Mouse (Mus musculus) frontal cortex, adult 2 months (tissue): ENCODE data around the gene Mdfic. TPM values are rescaled to one million over a fixed set of nuclear protein-coding genes. Genes with fewer than 3 reads are reported as not detected.

Experiments
- DNase-seq, 2 experiments: peaks; one replicate each; pipeline ENCODE4 v3.0.0; 2022; ENCODE audit warnings: low spot score in 1 of 2; ENCODE audit errors: extremely low spot score in 1 of 2
- polyA plus RNA-seq: library from polyadenylated mRNA; depleted of rRNA; stranded (reverse); fragments of >200 nt; gene quantifications from 2 replicates; pipeline ENCODE4 v1.2.3, GENCODE M21; 2012

The Mdfic gene
- polyA plus RNA-seq, 1 experiment = 3.6 TPM

DNA sequence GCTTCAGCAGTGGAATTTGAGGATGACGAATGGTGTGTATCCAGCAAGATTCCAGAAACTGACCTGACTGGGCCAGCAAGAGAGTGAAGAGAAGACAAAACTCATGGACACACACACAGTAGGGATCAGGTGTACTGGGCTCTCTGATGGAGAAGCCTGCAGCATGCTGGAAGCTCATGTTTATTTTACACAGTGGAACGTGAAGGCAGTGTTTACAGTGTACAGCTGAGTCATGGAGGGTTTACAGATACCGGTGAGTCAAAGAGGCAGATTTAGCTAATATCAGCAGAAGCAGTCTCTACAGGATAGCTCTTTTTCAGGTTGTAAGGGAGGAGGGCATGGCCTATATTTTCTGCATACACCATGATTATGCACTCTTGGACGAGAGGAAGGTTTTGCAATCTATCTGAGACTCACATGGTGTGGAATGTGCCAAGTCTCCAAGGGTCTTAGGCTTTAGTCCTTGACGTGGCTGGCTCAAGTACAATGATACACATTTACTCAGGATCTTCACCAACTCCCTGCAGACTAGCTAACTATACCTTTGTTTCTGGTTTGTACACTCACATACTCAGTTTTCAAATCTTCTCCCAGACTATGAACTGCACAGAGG, 18.0 kb downstream of the Mdfic start:
- DNase-seq = no peak

DNA sequence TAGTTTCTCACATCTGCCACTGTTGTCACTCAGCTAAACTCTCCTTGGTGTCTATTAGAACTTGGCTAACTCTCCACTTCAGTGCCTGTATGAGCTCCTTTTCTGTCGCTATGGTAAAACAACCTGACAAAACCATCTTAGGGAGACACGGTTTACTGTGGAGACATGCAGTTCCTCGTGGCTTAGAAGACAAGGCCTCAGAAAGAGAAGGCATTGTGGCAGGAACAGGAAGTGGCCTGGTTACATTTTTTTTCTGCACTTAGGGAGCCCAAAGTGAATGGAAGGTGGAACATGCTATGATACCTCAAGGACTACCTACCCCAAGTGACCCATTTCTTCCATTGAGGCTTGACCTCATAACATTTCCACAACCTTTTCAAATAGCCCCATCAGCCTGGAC, 18.7 kb downstream of the Mdfic start:
- DNase-seq = no peak

DNA sequence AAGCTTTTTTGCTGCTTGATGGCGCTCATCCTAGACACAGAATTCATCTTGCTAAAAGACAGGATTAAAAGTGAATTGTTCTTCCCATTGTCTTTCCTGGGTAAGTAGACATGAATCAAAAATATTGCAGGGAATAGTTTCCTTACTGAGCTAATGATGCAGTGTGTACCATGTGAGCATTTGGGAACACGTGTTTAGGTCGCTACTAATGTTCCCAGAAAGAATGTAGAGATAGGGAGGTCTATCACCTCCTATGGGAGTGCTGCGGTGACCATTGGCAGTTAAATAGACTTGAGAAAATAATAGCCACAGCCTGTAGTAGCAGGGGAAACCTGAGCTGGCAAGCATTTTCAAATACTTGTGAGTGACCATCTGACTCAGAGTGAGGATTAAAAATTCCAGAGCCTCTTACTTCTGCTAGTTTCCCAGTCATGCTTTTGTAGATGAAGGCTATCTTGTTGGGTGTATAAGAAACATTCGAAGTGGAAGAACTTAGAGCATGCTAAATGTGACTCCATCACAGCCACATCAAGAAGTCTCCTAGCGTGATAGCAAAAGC, 22.2 kb downstream of the Mdfic start:
- no peak for DNase-seq

DNA sequence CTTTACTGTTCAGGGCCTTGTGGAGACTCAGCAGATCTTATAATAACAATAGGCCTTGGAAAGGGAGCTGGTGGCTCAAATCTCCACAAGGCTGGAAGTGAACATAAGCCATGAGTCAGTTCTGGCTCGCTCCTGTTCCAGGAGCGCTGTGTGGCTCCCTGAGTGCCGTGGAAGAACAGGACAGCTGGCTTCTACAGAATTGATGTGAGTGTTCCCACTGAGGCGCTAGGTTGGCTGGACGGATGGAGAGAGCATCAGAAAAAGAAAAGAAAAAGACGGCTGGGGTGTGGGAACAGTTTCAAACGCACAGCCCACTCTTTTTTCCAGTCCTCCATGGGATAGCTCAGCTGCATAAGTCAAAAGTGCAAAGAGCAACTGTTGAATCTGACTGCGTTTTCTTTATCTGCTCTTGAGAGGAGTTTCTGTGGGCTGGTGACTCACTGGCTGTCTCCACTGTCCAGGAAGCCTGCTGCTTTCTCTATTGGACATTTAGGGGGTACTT, 22.9 kb downstream of the Mdfic start:
- peak in 1 of 2 experiments; percentile 22 for DNase-seq

DNA sequence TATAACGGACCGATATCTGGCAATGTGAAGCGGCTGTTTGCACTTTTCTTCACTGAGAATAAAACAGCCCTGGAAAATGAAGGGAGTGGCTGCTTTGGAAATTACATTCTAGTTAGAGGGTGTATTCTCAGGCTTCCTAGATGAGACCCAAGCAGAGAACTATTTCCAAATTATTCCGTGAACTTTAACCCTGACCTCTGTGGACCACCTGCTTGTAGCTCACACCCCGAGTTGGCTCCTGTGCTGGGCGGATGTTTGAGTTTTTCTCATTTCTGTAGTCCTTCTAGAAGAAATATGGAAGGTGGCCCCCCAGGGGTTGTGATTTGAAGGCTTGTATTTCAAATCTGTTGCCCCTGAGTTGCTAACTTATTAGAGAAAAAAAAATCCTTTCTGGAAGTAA, 23.3 kb downstream of the Mdfic start:
- no peak for DNase-seq

DNA sequence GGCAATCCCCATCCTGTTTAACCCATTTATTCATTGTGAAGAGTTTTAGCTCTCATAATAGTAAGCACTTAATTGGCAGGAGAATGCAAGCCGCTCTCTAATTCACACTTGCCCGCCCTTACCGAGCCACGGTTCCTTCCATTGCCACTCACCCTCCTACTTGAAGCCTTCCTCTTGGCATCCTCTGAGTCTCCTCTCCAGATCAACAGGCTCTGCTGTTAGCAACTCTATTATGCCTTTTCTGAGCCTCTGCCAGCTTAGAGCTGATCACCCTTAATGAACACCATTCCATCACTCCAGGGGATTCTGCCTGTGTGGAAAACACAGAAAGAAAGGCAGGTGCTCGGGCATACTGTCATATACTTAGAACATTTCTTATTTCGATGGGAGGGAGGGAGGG, 24.9 kb downstream of the Mdfic start:
- DNase-seq = no peak

DNA sequence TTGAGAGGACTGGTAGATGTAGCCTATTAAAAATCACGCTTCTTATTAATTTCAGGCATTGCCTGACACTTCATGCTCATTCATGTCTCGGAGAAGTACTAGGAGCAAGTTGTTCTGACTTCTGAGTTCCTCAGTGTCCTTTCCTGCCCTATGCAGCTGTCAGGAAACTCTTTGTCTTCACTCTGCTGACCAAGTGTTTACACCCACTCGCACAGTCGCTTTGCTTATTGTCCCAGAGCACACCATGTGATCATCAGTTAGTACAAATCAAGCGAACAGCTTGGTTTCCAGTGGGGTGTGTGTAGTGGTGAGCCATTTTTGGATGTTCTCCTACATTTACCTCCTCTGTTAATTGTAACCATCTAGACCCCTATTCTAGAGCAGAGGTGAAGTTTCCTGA, 25.4 kb downstream of the Mdfic start:
- no peak for DNase-seq

DNA sequence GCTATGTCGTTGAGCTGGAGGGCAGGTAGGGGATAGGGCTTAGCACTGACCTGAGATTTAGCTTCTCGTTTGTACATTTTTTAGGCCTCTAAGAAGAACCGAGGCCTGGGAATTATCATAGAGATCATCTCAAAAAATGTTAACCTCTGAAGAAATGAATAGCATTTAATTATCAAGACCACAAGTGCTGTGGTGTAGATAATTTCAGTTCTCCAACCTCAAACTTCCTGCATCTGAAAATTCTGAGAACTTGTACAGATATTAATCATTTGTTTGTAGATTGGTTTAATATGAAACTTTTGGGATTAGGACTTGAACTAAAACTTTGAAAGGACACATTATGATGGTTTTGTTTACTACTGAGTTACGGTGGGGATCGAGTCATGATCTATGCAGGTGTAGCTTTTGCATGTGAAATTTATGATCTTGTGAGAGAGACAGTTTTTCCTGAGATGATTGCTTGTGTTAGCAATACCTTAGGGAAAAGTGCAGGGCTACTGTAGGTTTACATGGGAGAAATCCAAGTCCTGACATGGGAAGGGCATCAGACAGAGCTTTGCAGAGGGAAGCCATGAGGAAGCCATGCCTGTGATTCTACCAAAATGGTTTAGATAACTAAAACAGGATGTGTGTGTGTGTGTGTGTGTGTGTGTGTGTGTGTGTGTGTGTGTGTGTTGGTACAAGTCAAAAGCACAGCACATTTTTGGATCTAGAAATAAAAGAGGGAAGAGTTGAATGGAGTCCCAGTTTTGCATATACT, 27.1 kb downstream of the Mdfic start:
- no peak for DNase-seq

DNA sequence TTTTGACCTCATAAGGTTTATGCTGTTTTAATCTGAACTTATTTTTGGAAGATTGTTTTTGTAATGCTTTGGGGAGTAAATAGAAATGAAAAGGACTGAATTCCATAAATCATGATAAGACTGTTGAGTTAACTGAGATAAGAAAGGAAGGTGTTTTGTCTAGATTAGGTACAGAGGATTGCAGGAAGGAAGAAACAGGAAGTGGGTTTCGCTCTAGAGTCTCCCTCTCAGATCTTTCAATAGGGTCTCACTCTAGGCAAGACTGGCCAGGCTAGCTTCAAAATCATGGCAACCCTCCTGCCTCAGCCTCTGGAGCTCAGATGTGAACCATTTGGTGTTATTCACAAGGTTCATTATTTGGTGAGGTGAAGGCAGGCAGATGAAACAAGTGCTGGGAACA, 27.8 kb downstream of the Mdfic start:
- DNase-seq = no peak

DNA sequence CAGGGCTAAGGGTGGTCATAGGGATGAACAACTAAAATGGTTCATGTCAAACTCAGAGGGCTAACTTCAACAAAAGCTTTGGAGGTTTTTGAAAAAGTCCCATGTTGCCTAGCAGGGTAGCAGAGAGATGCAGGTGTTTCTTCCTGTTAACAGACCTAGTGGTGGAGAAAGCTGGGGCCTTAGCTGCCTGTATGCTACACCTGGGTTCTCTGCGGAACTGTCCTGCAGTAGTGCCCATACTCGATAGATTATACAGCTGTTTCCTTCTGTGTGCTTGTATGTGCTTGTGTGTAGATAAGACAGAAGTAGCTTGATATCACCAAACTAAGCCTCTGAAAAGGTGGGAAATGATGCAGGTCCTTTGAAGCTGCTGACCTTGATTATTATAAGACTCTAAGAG, 28.5 kb downstream of the Mdfic start:
- DNase-seq = no peak

DNA sequence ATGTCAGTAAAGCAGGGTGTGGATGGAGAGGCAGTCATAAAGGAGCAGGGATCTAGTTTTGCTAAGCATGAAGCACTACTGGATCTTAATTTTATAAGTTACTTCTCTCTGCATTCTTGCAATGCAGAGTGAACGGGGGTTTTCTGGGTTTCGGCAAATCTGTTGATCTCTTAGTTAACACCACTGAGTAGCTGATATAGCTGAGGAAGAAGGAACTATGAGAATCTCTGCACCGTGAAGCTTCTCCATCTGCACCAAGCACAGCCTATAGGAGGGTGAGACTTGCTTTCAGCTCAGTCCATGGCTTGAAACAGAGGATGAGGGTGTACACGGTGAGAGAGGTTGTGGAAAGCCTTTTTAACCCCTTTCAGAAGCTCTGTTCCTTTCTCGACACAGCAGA, 29.6 kb downstream of the Mdfic start:
- no peak for DNase-seq

DNA sequence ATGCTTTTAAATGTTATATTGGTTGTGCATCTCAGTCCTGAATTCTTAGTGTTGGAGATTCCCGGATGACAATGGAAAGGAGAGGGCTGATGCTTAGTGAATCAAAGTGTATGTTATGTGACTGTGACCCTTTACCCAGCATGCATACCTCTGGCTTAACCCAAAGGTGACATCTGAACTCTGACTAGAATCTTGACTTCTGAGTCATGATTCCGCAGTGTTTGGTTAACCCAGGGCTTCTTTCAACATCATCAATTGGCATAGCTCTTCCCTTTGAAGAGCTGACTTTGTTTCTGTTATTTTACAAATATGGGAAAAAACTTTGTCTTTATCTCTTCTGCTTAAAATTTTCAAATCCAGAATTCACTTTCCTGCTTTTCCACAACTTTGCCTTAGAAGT, 30.9 kb downstream of the Mdfic start:
- no peak for DNase-seq

DNA sequence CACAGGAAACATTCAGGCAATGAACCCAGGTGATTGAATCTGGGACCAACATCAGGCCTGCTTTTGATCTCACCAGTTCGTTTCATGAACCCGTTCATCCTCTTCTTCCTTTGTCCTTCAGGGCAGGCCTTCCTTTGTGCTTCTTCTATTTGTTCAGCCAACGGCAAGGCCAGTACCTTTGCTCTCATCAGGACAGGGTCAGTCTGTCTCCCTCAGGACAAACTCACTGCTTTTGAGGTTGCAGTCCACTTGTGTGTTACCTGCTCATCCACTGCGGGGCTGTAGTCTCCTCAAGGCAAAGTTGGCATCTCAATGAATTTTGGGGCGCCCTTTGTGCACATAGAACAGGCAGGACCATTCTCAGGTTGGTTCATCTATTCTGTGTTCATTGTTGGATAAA, 31.7 kb downstream of the Mdfic start:
- no peak for DNase-seq

DNA sequence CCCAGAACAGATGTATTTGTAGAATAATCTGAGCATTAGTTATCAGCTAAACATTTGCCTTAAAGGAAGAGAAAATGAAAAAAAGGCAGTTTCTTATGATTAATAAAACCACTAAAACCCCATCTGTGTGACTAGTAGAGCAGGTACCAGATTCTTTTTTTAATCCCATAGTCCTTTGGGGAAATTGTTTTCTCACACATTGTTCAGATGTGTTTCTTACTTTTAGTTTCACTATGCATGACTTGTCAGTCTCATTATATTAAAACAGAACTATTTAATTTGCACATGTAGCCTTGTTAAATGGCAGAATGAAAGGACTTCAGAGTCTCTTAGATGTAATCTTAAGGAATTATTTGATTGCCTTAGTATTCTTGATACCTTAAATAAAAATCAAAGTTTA, 32.7 kb downstream of the Mdfic start:
- no peak for DNase-seq

DNA sequence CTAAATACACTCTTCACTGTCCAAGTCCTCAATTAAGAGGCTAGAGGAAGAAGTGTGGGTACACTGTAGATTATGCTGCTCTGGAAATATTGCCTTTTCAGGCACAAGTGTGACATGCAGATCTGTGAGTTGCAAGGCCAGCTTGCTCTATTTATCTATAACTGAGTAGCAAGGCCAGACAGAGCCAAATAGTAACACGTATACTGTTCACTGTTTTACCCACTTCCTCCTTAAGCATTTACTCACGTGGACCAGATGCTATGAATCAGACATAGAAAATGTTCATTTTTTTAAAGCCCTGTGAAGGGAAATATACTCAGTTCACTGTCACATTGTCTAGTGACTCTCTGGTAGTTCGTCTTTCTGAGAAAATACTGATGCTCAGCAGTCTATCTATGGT, 37.9 kb downstream of the Mdfic start:
- DNase-seq = no peak

DNA sequence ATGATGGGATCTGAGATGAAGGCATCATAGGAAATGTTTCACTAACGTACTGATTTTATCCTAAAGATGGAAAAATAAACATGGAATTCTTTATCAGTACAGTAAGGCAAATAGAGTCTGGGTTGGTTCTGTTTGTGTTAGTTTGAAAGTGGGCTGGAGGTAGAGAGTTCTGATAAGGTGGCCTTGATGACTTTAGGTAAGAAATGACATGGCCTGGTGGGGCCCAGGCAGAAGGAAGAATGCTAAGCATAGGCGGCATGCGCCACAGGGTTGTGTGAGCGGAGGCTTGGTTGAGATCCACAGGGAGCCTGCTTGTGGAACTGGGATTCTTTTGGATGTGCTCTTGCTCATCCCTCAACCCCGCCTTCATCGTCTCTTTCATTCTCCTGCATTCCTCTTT, 40.3 kb downstream of the Mdfic start:
- no peak for DNase-seq

DNA sequence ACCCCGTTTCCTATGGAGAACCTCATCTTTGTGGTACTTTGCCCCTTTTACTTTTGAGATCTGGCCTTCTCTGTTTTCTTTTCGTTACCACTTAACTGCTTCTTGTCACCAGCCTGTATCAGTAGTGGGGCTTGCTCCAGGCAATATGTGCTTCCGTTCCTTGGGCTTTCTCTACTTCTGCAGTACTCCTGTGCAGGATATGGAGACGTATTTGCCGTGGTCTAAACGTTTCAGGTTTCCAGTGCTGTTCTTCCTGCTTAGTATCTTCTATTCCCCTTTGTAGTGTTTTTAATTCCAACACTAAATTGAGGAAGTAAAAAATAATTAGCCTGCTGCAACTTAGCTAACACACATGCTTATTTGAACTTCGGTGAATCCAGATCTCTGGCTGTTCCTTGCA, 43.6 kb downstream of the Mdfic start:
- no peak for DNase-seq

DNA sequence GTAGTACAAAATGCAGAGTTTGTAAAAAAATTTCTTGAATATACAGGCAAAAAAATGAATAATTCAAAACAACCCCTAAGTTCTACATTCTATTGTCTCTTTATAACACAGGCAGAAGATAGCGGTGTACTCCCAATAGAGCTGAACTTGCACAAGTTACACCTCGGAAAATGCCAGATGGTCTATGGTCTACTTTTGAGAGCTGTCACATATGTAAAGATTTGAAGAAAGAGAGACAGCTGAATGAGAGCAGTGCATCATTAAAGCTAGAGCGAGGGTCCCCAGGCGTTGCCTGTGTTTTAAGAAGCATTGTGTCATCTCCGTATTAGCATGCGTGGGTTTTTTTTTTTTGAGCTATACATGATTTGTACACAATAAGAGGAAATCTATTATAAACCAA, 47.0 kb downstream of the Mdfic start:
- DNase-seq = no peak

DNA sequence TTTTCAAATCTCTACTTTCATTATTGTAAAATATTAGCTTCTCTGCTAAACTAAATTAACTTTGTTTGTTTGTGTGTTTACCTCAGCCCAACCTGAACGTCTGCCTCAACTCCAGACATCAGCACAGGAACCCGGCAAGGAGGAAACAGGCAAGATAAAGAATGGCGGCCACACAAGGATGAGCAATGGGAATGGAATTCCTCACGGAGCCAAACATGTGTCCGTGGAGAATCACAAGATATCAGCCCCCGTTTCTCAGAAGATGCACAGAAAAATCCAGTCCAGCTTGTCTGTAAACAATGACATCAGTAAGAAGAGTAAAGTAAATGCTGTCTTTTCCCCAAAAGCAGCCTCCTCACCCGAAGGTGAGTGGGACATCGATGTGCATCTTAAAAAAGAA, 49.7 kb downstream of the Mdfic start:
- no peak for DNase-seq

DNA sequence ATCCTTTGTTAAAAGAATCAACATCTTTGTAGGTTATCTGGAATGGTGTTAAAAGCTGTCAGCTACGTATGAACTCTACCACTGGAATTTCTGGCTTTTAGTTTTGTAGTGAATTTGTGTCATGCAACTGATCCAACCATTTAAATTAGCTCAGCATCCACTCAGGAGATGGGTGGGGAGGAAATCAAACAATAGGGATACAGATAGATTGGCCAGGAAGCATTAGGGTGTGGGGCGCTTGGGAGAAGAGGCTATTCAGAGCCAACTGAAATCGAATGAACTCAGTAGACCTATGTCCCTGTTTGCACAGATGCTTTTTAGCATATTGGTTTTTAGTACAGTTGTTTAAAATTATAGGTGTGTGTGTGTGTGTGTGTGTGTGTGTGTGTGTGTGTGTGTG, 56.6 kb downstream of the Mdfic start:
- no peak for DNase-seq

DNA sequence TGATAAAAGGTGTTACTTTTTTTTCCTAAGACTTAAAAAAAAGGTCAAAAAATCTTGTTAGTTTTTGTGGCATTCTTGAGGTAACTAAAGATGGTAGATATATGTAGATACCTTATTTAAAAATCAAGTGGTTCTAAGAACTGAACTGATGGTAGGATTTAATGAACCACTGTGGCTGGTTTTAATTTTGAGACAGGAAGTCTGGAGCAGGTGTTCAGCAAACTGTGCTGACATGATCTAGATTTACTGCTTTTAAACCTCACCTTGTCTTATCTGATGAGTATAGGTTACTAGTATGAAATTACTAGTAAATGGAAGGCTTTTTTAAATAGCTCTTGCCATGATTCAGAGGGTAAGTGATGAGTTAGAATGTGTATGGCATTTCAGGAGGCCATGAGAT, 59.7 kb downstream of the Mdfic start:
- no peak for DNase-seq

DNA sequence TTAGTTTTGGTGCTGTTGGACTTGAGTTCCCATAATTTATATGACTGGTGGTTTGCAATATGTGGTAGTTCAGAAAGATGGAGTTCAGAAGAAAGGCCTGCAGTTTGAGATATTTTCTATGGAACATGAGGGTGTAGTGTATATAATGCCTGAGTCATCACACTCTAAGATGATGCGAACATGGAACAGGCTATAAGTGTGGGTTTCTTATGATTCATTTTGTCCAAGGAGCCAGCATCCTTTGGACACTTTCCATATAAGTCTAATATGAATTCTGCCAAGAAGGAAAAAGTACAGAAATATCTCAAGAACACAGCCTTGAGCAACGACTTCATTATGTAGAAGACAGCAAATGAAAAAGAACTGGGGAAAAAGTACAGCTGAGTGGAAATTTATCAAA, 60.2 kb downstream of the Mdfic start:
- DNase-seq = peak in 1 of 2 experiments; percentile 52
